Mouse (Mus musculus) layer of hippocampus, adult 18-20 months (tissue): ENCODE measurements around the gene Chmp2a. TPM values are rescaled to one million over a fixed set of nuclear protein-coding genes. Genes with fewer than 3 reads are reported as not detected.
"Not testable (repeated sequence)": the region's sequence is repeated elsewhere in the genome, so short reads cannot be mapped to it uniquely, and the experiment has no call there.

Experiments used
- DNase-seq, 2 experiments: peaks; one replicate each; pipeline ENCODE4 v3.0.0; 2022; ENCODE audit warnings: low spot score in 2 of 2
- long read RNA-seq: library from polyadenylated mRNA; stranded (forward); transcript quantifications from one replicate; pipeline ENCODE4 v2.0.0, GENCODE M21; 2021
- total RNA-seq, 2 experiments: library from RNA; stranded (reverse); gene quantifications; 2 replicates each; pipeline ENCODE4 v1.2.3; 2021

Chmp2a gene
- total RNA-seq: 100 to 1,000 TPM; 146 to 159 TPM
- long read RNA-seq, transcript Chmp2a-201 (6 exons, 949 nt): major isoform, 54 of 124 reads
- long read RNA-seq, transcript Chmp2a-203 (6 exons, 930 nt): minor isoform, 9 of 124 reads
- long read RNA-seq, partial matches to known transcripts: 18 of 124 reads
- long read RNA-seq, other reads (novel, unspliced or antisense): 43 of 124 reads

GRCm38 (mm10) chr7:13034148-13034977 is at the start of gene Chmp2a:
Gene Chmp2a, minus strand, starts transcription at chr7:13034807.
- DNase-seq: peak; percentile 98

- DNase-seq: no peak
These were observed 37.7 kb upstream of the Chmp2a start for GRCm38 (mm10) chr7:13072293-13072692.

DNA sequence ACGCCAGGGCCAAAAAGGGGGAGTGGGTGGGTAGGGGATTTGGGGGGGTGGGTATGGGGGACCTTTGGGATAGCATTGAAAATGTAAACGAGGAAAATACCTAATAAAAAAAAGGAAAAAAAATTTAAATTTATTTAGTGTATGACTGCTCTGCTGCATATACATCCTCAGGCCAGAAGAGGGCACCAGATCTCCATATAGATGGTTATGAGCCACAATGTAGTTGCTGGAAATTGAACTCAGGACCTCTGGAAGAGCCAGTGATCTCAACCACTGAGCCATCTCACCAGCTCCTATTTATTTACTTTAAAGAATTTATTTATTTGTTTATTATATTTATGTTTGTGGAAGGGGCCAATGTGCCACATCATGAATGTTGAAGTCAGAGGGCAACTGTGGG is 28.8 kb upstream of the Chmp2a start:
- not testable (repeated sequence) for DNase-seq

GRCm38 (mm10) chr7:13059536-13059935 is 24.9 kb upstream of the Chmp2a start:
- DNase-seq: no peak

DNA sequence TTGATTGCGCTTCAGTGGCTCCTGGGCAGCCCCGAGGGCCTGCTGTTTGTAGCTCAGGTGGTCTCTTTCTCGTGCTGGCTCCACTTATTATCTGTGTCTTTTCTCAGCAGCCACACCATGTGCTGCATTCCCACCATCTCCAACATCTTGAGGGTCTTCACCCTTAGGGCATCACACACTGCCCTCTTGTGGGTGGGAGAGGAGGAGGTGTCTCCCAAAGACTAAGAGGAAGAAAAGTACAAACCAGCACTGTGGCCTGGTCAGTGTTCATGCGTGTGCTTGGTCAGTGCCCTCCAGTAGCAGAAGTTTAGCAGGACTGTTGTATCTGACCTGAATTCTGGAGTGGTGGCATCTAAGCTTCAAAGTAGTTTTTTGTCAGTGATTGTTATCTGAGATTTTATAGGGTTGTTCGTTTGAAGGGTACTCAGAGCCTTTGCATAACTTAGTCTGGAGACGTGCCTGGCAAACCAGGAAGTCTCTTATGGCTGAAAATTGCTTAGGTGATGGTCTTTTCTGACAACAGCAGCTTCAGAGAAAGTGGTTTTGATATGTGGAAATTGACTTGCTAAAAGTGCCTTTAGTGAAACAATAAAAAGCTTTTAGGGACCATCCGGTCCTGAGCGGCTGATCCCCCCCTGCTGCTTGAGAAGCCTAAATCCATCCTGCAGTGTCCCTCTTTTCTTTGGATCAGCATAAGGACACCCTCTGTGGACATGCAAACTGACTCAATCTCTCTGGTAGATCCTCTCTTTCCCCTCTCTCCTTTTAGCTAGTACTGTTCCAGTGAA is 22.5 kb upstream of the Chmp2a start:
- DNase-seq: no peak

DNA sequence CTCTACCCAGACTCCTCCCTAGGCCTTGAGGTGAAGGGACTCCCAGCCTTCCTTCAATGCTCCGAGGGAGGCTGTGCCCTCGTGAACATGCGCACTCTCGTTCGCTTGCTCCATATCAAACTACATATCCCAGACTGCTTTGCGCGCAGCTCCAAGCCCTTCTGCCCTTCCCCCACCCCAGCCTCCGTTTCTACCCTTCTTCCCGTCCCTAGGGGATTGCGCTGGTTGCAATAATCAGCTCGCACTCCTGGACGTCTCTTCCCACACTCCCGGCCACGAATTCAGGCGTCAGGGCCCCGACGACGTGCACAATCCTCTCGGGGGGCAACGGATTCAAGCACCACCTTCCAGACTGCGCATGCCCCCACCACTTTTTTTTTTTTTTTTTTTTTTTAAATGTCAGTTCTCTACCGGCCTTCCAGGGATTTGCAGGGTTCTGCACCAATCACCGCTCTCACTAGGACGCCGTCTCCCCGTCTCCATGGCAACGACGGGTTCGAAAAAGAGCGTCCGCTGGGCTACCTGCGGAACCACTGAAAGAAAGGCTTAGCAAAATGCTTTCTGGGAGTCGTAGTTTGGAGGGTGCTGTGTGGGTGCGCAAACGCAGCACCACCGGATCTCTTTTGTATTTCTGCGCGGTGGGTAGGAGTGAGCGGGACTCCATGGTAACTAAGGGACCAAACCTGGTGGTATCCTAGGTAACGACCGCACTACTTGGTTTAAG is 19.8 kb upstream of the Chmp2a start, which contains the start of gene Mzf1:
Gene Mzf1, minus strand, starts transcription at position 478 of the 724 bp plus-strand sequence.
- DNase-seq: peak; percentile 95 to 98

GRCm38 (mm10) chr7:13053961-13054286 is 19.3 kb upstream of the Chmp2a start:
- no peak for DNase-seq

DNA sequence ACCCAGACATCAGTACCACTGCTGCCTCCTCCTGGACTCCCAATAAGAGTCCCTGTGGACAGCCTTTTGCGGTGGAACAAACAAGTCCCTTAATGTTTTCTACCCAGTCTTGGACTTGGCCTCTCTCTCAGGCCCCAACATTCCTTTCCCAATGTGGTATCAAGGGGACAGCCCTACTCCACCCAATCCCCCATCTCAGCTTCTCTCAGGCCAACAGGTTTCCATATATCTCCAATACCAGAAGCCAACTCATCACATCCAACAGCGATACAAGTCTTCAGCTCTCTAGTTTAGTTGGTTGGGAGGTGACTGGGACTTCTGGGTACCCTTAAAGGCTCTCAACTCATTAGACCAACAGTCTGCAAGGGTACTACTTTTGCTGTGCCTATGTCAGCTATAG is 18.9 kb upstream of the Chmp2a start:
- no peak for DNase-seq

DNA sequence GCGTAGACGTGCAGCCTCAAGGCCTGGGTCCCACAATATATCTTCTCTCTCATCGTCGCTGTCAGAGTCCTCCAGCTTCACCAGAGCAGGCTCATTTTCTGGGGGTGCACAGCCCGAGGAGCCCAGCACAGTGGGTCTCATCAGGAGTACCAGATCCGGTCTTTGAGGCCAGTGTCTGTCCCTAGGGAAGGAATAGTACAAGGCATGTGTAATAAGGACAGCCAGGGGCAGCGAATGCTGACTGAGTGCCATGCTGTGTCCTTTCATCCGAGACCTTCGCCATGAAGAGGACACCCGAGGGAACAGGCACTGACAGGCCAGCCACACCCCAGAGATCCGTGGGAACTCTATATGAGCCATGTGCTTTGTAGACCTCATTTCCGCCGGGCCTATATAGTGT is 18.4 kb upstream of the Chmp2a start:
- DNase-seq: no peak

- no peak for DNase-seq
These were observed 11.5 kb upstream of the Chmp2a start for GRCm38 (mm10) chr7:13046084-13046483.

GRCm38 (mm10) chr7:13044254-13044625 is 9.6 kb upstream of the Chmp2a start:
- DNase-seq: no peak

GRCm38 (mm10) chr7:13043445-13044253 is 9.0 kb upstream of the Chmp2a start:
- DNase-seq: no peak

DNA sequence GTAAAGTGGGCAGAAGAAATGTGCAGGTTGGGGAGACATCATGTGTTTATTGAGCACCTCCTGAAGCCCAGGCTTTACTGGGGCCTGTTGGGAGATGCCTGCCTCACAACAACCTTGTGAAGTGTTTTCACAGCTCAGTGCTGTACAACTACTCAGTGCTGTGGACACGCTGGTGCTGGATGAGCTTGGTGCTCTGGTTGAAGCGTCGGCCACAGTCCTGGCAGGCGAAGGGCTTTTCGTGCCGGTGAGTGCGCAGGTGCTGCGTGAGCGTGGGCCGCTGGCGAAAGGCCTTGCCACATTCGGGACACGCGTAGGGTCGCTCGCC is 8.5 kb upstream of the Chmp2a start:
- DNase-seq: no peak

GRCm38 (mm10) chr7:13042511-13042910 is 7.9 kb upstream of the Chmp2a start:
- DNase-seq: no peak

DNA sequence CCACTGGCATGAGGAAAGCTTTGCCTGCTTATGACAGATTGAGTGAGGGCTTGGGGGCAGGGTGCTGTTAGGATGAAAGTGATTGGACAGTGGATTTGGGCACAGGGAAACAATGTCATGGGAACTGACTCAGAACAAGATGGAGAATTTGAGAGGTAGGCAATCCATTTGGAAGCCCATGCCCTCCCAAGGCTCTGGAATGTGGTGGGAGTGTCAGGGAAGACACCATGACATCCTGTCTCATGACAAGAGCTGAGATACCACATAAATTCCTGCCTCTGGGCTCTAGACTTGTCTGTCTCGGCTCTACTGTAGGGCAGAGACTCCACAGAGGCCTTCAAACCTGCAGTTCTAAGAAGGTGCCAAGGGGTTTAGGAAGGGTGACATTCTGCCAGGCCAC is 6.6 kb upstream of the Chmp2a start:
- no peak for DNase-seq

- no peak for DNase-seq
These were observed 4.6 kb upstream of the Chmp2a start for GRCm38 (mm10) chr7:13039181-13039580.

DNA sequence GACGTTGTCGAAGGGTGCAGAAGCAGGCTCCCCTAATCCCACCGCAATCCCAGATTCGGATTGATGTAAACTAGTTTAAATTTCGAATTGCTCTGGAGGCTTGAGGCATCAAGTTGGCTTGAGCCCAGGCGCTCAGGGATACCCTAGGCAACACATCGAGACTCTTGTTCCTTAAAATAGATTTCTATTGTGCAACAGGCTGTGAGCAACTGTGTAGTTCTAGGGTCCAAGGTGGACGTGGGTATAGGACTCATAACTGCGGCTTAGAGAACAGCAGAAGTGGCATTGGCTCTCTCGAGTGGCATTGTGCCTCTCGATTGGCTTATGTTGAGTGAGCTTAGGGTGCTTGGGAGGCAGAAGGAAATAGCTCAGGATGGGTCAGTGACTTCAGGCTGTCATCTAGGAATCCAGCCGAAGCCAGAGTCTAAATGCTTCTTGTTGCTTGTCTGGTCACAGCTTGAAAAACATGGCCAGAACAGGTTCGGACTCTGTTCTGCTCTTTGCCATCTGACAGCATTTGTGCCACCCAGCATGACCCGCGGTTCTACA is 4.1 kb upstream of the Chmp2a start:
- DNase-seq: no peak

DNA sequence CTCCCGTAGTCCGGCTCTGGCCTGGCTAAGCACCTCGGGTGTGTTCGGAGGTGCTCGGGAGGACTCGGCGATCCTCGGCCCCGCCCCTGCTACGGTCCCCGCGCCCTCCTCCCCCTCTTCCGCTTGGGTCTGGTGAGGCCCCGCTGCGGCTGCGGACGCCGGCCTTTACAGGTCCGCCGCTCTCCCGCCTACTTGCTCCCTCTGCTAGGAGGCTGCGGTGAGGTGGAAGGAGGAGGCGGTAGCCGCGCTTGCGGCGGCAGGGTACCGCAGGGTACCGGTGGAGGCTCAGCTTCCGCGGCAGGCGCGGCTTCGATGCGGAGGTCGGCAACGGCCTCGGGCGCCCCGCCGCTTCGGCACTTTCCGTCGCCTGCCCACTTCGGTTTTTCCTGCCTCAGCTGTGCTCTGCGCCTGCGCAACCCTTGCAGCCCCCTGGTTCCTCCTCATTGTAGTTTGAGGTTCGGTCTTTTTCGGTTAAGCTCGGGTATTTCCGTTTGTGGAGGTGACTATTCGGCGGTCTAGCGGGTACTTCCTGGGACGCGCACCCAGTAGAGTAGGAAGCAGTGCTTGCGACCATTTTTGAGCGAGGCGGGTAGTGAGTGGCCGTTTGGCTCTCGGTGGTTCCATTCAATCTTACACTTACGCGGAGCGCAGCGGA is 3.4 kb upstream of the Chmp2a start, which contains the start of gene Ube2m:
Gene Ube2m, minus strand, starts transcription at position 375 of the 655 bp plus-strand sequence.
- DNase-seq: peak; percentile 99 to 100

DNA sequence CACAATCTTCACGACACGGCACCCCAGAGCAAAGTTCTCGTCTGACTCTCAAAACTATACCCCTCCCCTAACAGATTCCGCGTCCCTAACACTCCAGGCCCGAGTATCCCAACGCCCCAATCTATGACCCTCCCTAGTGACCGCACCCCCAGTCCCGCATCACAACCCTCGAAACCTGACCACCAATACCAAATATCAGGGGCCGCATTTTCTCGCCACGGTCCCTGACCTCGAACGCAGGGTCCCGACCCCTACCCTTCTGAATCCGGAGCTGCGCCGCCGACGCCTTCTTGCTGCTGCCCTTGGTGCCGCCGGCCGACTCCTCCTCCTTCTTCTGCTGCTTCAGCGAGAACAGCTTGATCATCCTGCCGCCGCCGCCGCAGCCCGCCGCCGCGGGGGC is 2.8 kb upstream of the Chmp2a start:
- no peak for DNase-seq

DNA sequence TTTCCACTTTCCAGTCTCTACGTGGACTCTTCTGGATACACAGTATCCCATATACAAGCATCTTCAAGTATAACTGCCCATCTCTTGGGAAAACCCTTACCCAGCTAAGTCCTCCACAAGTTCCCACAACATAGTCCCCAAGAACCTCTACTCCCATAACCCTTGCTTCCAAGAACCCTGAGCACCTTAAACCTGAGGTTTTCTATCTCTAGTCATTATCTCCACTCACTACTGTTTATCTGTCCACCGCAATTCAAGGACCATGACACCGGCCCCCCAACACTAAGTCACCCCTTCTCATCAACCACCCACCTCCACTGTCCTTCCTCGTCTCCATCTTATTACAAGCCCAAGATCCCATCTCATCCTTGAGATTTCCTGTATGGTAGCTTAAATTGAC is 2.2 kb upstream of the Chmp2a start:
- no peak for DNase-seq
